Mouse (Mus musculus): ENCODE data around the gene Lingo2.

DNA sequence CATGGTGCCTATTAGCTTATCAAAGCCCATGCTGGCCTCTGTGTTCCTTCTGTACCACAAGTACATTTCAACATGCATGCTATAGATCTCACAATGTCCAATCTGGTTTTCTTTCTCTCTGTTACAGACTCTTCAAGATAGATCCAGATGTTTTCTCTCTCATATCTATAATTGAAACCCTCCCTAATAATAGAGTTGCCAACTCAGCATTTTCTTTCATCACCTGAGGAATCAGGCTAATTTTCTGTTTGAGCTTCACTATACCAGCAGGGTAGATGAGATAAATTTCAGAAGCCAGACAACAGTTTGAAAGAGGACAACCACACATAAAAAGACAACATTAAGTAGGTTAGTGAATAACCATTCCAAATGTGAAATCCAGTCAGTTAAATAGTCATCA is 303.8 kb downstream of the Lingo2 start:
- TF ChIP-seq EP300 (IDR thresholded peaks at IDR 0.05) (no peak), CTCF (IDR thresholded peaks at IDR 0.05) (no peak)
